Mouse (Mus musculus) limb, embryonic 12.5 days (tissue): ENCODE results near the gene Gm1110. TPM values are rescaled to one million over a fixed set of nuclear protein-coding genes. Genes with fewer than 3 reads are reported as not detected.
"Not testable (repeated sequence)": the region's sequence is repeated elsewhere in the genome, so short reads cannot be mapped to it uniquely, and the experiment has no call there.

Experiments used
- ATAC-seq: fragments of 200-750 bp; cut with Nextera tagmentation; 2 replicates; pipeline ENCODE4 v1.8.0; 2017; ENCODE audit warnings: low read depth, moderate TSS enrichment; ENCODE audit not compliant: insufficient number of reproducible peaks, insufficient read depth, low FRiP score, low TSS enrichment
- H3K27ac ChIP-seq: fragments of 300-500 bp; sonication (generic); 2 replicates; pipeline ENCODE4 v1.5.1; 2016; ENCODE audit warnings: mild to moderate bottlenecking, moderate library complexity
- H3K27me3 ChIP-seq: fragments of 300-500 bp; sonication (generic); 2 replicates; pipeline ENCODE4 v1.6.1; 2016; ENCODE audit warnings: mild to moderate bottlenecking, moderate library complexity
- H3K36me3 ChIP-seq: fragments of 300-500 bp; sonication (generic); 2 replicates; pipeline ENCODE4 v1.6.1; 2016; ENCODE audit warnings: mild to moderate bottlenecking, moderate library complexity
- H3K4me1 ChIP-seq: fragments of 300-500 bp; sonication (generic); replicated peaks from 2 replicates; pipeline ENCODE4 v1.6.1; 2016
- H3K4me2 ChIP-seq: fragments of 300-500 bp; sonication (generic); 2 replicates; pipeline ENCODE4 v1.6.1; 2016; ENCODE audit warnings: mild to moderate bottlenecking, moderate library complexity
- H3K4me3 ChIP-seq: fragments of 300-500 bp; sonication (generic); replicated peaks from 2 replicates; pipeline ENCODE4 v1.5.1; 2016; ENCODE audit warnings: mild to moderate bottlenecking
- H3K9ac ChIP-seq: fragments of 300-500 bp; sonication (generic); replicated peaks from 2 replicates; pipeline ENCODE4 v1.6.1; 2016; ENCODE audit warnings: mild to moderate bottlenecking, moderate library complexity
- H3K9me3 ChIP-seq: fragments of 300-500 bp; sonication (generic); 2 replicates; pipeline ENCODE4 v1.6.1; 2016; ENCODE audit warnings: mild to moderate bottlenecking, moderate library complexity
- WGBS: fragments of 180-500 bp; shearing (Covaris S2); methylation state at CpG from one replicate; pipeline ENCODE4 v1.1.7; 2016; 5-methylcytosine and 5-hydroxymethylcytosine counted together
- polyA plus RNA-seq: library from polyadenylated mRNA; unstranded; fragments of >200 nt; fragmentation: Nextera tagmentation; extraction: Ambion mirVana; gene quantifications from 2 replicates; pipeline ENCODE4 v1.2.1, GENCODE M21; 2016

The Gm1110 gene
- not detected in 2 replicates for polyA plus RNA-seq

GRCm38 (mm10) chr9:26922909-26923526 lies at the start of gene Gm1110:
Gene Gm1110 (minus strand): TSS chr9:26923111.
- H3K4me1 ChIP-seq: 0 out of 2 replicates have a peak, but pooled peaks cover 9% of the 10 kb centered on the region
- ATAC-seq: no peak
- no peak within 1 kb of the TSS for H3K4me3 ChIP-seq
- no peak within 1 kb of the TSS for H3K9ac ChIP-seq
- no peak within 1 kb of the TSS for H3K27ac ChIP-seq
- no peak within 1 kb of the TSS for H3K4me2 ChIP-seq
- no peaks in the 10 kb centered on the region for H3K27me3 ChIP-seq
- H3K9me3 ChIP-seq: no peaks in the 10 kb centered on the region
- no peaks in the 10 kb centered on the region for H3K36me3 ChIP-seq
- 75% methylated on average over 13 of the region's 13 CpGs for WGBS

DNA sequence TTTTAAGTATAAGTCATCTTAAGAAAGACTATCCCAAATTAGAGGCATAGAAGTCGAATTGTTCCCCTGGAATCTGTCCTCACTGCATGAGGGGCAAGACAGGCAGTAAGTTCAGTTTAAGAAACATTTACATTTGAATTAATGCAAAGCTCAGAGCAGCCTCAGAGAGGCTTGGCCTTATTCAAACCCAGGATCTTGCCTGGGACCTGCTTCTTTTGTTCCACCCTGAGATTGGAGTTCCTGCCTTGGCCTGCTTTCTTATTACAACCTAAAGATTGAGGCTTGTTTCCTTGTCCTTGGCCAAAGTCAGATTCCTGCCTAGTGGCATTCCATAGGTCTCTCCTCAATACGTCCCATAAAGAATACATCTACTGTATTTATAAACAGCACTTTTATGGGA lies 24.9 kb upstream of the Gm1110 start:
- Histone ChIP-seq H3K4me2 (no peak overlapping the region), H3K9me3 (peaks cover 18% of the 10 kb centered on the region; the same call in 1 of the 2 replicates), H3K4me1 (no peaks in the 10 kb centered on the region), H3K9ac (no peak overlapping the region), H3K27ac (no peak overlapping the region), H3K36me3 (no peaks in the 10 kb centered on the region), H3K27me3 (no peaks in the 10 kb centered on the region), H3K4me3 (no peak overlapping the region)
- WGBS: 81% methylated on average over 2 of the region's 2 CpGs
- ATAC-seq: no peak

GRCm38 (mm10) chr9:26924146-26924545 lies 1.2 kb upstream of the Gm1110 start:
- H3K9me3 ChIP-seq: no peaks in the 10 kb centered on the region
- H3K36me3 ChIP-seq: no peaks in the 10 kb centered on the region
- 56% methylated on average over 3 of the region's 3 CpGs for WGBS
- no peak overlapping the region for H3K27ac ChIP-seq
- no peak for ATAC-seq
- 0 out of 2 replicates have a peak, but pooled peaks cover 9% of the 10 kb centered on the region for H3K4me1 ChIP-seq
- H3K4me3 ChIP-seq: no peak overlapping the region
- no peak overlapping the region for H3K4me2 ChIP-seq
- no peak overlapping the region for H3K9ac ChIP-seq
- no peaks in the 10 kb centered on the region for H3K27me3 ChIP-seq

- WGBS: 84% methylated on average over 2 of the region's 2 CpGs
- no peak overlapping the region for H3K27ac ChIP-seq
- H3K9me3 ChIP-seq: no peaks in the 10 kb centered on the region
- no peak overlapping the region for H3K9ac ChIP-seq
- no peak for ATAC-seq
- no peaks in the 10 kb centered on the region for H3K36me3 ChIP-seq
- no peak overlapping the region for H3K4me3 ChIP-seq
- H3K27me3 ChIP-seq: no peaks in the 10 kb centered on the region
- 0 out of 2 replicates have a peak, but pooled peaks cover 9% of the 10 kb centered on the region for H3K4me1 ChIP-seq
- no peak overlapping the region for H3K4me2 ChIP-seq
Observed at GRCm38 (mm10) chr9:26919778-26920177, 3.1 kb downstream of the Gm1110 start.

- H3K9me3 ChIP-seq: no peaks in the 10 kb centered on the region
- H3K36me3 ChIP-seq: no peaks in the 10 kb centered on the region
- no peak for ATAC-seq
- no peak overlapping the region for H3K9ac ChIP-seq
- no peak overlapping the region for H3K4me2 ChIP-seq
- WGBS: 82% methylated on average over 4 of the region's 4 CpGs
- no peak overlapping the region for H3K27ac ChIP-seq
- no peaks in the 10 kb centered on the region for H3K27me3 ChIP-seq
- no peak overlapping the region for H3K4me3 ChIP-seq
- H3K4me1 ChIP-seq: no peaks in the 10 kb centered on the region
Observed at GRCm38 (mm10) chr9:26913150-26913549, 9.8 kb downstream of the Gm1110 start.

DNA sequence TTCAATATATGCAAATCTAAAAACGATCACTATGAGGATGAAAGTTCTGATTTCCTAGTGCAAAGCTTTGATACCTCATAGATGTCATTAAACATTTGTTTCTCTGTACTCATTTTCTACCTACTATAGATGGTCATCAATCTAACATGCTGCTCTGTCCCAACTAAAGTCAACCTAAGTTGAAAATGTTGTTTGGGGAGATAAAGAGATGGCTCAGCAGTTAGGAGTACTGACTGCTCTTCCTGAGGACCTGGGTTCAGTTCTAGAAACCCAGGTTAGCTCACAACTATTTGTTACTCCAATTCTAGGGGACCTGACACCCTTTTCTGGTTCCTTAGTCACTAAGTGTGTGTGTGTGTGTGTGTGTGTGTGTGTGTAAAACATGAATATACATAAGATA lies 11.7 kb downstream of the Gm1110 start:
- H3K27me3 ChIP-seq: no peaks in the 10 kb centered on the region
- H3K9me3 ChIP-seq: no peaks in the 10 kb centered on the region
- no peak for ATAC-seq
- no peak overlapping the region for H3K4me3 ChIP-seq
- WGBS: 85% methylated on average over 1 of the region's 1 CpGs
- no peaks in the 10 kb centered on the region for H3K36me3 ChIP-seq
- no peak overlapping the region for H3K9ac ChIP-seq
- H3K27ac ChIP-seq: no peak overlapping the region
- H3K4me1 ChIP-seq: no peaks in the 10 kb centered on the region
- no peak overlapping the region for H3K4me2 ChIP-seq

- H3K4me2 ChIP-seq, H3K36me3 ChIP-seq, H3K4me1 ChIP-seq, H3K9me3 ChIP-seq, ATAC-seq, H3K27me3 ChIP-seq, H3K9ac ChIP-seq, H3K4me3 ChIP-seq, H3K27ac ChIP-seq: not testable (repeated sequence)
- WGBS: 73% methylated on average over 7 of the region's 7 CpGs
Observed at GRCm38 (mm10) chr9:26869856-26870255, 53.1 kb downstream of the Gm1110 start.

DNA sequence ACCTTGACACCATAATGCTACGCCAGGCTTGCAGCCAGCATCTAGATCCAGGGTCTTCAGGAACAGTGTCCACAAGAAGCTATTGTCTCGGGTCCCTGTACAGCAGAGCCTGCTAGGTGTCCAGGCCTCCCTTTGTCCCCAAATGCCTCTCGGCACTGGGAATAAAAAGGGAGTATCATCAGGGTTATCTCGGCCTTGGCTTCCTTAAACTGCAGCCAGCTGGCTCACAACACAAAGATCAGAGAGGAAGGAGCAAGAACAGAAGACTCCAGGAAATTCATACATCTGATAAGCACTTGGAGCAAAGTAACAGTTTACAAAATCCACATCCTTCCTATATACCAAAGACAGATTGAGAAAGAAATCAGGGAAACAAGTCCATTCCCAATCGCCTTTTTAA lies 62.2 kb downstream of the Gm1110 start, which contains the start of gene Glb1l3:
TSS of gene Glb1l3 (minus strand) at position 140 of the 400 bp plus-strand sequence.
- Histone ChIP-seq H3K9me3 (no peaks in the 10 kb centered on the region), H3K27ac (no peak within 1 kb of the TSS), H3K4me2 (no peak within 1 kb of the TSS), H3K27me3 (no peaks in the 10 kb centered on the region), H3K9ac (no peak within 1 kb of the TSS), H3K4me3 (no peak within 1 kb of the TSS), H3K36me3 (no peaks in the 10 kb centered on the region), H3K4me1 (no peaks in the 10 kb centered on the region)
- ATAC-seq: no peak
- WGBS: 86% methylated on average over 5 of the region's 5 CpGs

GRCm38 (mm10) chr9:26831089-26831488 lies 91.8 kb downstream of the Gm1110 start:
- ATAC-seq: no peak
- H3K36me3 ChIP-seq: no peaks in the 10 kb centered on the region
- 88% methylated on average over 3 of the region's 3 CpGs for WGBS
- no peak overlapping the region for H3K27ac ChIP-seq
- H3K27me3 ChIP-seq: no peaks in the 10 kb centered on the region
- no peak overlapping the region for H3K4me3 ChIP-seq
- no peak overlapping the region for H3K9ac ChIP-seq
- H3K4me2 ChIP-seq: no peak overlapping the region
- no peaks in the 10 kb centered on the region for H3K9me3 ChIP-seq
- no peaks in the 10 kb centered on the region for H3K4me1 ChIP-seq

Other genes starting within 250 kb of the Gm1110 start
- 0.24 and 0.29 TPM in 2 replicates for gene B3gat1, start 189.4 kb downstream of the Gm1110 start, polyA plus RNA-seq
- gene Glb1l2, start 116.6 kb downstream of the Gm1110 start, polyA plus RNA-seq: 4.5 and 4.7 TPM in 2 replicates
- gene Glb1l3, start 62.2 kb downstream of the Gm1110 start, polyA plus RNA-seq: not detected in 2 replicates
- gene Acad8, start 76.5 kb upstream of the Gm1110 start, polyA plus RNA-seq: 50.4 and 51.2 TPM in 2 replicates
- 167 and 173 TPM in 2 replicates for gene Thyn1, start 76.6 kb upstream of the Gm1110 start, polyA plus RNA-seq
- 44.0 and 45.4 TPM in 2 replicates for gene Vps26b, start 107.0 kb upstream of the Gm1110 start, polyA plus RNA-seq
- 36.4 and 36.6 TPM in 2 replicates for gene Ncapd3, start 107.1 kb upstream of the Gm1110 start, polyA plus RNA-seq
- gene Jam3, start 232.3 kb upstream of the Gm1110 start, polyA plus RNA-seq: 127 and 131 TPM in 2 replicates